Mouse (Mus musculus) natural killer cell, adult 2 months (primary cell): ENCODE results near the gene Slc11a1.

ENCODE experiments used
- DNase-seq, 2 experiments: peaks; one replicate each; pipeline ENCODE4 v3.0.0; 2022; ENCODE audit warnings: low spot score in 2 of 2

Slc11a1 gene

DNA sequence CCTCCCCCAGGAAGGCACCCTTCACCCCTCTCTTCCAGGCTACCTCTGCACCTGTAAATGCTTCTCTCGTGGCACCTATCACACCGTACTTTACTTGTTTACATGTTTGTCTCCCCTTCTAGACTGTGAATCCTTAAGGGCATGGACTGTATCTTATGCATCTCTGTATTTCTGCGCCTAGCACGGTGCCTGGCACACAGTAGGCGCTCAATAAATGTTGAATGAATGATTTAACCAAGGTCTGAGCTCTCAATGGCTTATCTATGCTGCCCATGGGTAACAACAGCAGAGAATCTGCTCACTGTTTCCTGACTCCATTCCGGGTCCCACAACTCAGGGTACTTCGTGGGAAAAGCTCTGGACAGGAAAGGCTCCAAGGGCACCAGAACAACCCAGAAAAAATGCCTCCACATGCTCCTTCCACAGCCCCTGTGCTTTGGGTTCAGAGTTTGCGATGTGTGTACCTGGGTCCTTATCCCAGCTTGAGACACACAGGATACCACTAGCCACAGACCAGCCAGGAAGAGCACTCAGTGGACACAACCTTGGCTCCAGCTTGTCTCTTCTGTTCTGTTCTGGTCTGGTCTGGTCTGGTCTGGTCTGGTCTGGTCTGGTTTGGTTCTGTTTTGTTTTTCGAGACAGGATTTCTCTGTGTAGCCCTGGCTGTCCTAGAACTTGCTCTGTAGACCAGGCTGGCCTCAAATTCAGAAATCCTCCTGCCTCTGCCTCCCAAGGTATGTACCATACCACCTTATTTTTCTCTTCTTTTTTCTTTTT is 21.4 kb upstream of the Slc11a1 start:
- DNase-seq = no peak

DNA sequence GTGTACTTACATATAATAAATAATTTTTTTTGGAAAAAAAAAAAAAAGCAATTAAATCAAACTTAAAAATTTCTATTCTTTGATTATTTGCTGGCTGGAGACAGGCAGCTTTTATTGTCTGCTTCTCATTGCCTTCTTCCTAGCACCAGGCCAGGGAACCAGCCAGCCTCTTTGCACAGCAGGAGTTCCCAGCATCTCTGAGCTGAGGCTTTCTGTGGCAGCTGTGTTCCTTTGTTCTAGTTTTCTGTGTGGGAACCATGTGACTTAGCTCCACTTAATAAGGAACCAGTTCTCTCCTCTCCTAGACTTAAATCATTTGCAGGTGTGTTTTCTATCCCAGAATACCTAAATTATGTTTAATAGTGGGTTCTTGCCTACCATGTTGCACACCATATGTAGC is 17.5 kb upstream of the Slc11a1 start:
- DNase-seq = no peak

DNA sequence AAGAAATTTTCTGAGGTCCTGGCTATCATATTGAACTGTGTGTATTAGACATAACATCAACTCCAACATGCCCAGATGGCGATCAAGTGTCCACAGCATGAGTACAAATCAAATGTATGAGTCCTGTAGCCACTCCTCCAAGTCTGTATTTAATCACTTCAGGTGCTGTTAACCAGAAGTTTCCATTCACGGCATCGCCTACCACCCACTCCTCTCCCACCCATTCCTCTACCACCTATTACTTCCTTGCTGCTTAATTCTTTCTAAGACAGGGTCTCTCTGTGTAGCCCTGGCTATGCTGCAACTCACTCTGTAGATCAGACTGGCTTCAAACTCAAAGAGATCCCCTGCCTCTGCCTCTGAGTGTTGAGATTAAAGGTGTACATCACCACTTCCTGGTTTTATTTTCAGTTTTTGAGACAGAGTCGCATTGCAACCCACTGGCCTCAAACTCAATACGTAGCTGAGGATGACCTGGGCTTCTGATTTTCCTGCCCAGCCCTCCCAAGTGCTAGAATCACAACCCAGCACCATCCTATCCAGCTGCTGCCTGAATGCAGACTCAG is 15.0 kb upstream of the Slc11a1 start:
- DNase-seq = no peak

DNA sequence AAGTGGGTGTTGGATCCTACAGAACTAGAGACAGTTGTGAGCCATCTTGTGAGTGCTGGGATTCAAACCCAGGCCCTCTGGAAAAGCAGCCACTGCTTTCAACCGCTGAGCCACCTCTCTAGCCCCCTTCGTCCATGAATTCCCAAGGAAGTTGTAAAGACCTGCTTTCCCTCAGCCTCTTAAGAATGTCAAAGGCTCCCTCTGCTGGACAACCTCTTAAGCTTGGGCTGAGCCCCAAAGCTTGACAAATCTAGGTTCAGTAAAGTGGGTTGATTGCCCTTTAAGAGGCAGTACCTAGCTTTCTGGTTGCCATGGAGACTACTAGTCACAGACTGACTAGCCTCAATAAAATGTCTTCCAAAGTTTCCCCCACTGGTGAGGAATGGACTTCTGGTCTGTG is 13.2 kb upstream of the Slc11a1 start, which contains the start of gene Catip:
Gene Catip, plus strand, starts transcription at position 297 of the 400 bp plus-strand sequence.
- peak; percentile 35 to 45 for DNase-seq

DNA sequence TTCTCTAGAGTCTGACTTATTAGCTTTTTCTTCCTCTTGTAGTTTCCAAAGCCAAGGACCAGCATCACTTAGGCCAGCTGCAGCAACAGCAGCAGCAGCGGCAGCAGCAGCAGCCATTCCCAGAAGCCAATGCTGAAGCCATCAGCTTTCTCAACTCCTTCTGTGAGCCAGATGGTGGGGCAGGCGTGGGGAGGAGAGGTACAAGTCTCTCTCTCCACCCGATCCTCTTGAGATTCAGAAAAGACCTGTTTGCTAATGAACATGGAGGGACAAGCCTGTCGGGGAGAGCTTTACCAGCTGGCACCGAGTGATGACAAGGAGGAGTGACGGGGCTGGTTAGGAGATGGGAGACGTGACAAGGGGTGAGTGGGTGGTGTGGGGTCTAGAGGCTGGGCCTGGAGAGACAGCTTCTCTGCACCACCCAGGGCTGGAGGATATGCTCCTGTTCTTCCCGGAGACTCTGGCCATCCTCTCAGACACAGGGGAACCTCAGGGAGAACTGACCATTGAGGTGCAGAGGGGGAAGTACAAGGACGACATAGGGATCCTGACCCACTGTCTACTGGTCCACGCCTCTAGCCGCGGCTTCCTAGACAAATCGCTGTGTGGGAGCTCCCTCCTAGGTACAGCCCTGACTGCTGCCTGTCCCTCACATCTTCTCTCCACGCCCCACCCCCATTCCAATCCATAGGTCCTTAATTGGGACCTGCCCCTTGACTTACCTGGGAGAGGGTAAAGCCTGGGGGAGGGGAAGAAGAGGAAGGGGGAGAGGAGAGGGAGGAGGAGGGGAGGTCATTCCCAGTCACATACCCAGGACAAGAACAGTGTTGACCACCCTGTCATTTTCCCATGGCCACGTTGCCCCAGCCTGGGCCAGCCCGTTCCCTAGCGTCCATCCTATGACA is 12.4 kb upstream of the Slc11a1 start:
- DNase-seq = no peak

DNA sequence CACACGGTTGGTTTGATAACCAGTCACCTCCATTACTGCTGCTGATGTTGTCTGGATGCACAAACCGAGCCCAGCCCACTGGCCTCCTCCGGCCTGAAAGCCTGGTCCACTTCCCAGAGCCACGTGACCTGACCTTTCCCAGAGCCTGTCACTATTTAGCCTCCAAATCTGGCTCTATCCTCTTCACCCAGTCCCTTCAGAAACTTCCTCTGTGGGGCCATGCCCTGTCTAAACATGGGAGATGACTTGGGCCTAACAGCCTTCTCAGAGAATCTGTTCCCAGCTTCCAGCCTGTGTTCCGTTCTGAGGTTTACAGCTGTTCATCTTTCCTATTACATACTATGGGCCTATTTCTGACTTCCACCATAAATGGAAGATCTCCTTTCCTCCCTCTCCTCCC is 11.6 kb upstream of the Slc11a1 start:
- no peak for DNase-seq

DNA sequence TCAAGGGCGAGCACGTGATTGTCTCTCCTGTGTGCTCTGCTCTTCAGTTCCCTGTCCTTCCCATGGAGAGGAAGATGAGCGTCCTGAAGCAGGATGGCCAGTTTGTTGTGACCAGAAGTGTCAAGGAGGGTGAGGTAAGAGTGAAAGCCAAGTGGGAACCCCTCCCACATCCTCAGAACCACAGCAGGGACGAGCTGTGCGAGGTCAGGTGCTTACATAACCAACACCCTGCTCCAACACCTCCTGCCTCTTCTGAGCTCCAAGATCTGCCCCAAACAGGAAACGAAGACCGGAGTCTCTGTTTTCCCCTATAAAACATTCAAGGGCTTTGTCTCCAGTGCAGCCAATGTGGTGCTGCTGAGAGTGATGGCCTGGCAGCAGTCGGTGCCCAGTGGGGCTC is 10.7 kb upstream of the Slc11a1 start:
- no peak for DNase-seq

DNA sequence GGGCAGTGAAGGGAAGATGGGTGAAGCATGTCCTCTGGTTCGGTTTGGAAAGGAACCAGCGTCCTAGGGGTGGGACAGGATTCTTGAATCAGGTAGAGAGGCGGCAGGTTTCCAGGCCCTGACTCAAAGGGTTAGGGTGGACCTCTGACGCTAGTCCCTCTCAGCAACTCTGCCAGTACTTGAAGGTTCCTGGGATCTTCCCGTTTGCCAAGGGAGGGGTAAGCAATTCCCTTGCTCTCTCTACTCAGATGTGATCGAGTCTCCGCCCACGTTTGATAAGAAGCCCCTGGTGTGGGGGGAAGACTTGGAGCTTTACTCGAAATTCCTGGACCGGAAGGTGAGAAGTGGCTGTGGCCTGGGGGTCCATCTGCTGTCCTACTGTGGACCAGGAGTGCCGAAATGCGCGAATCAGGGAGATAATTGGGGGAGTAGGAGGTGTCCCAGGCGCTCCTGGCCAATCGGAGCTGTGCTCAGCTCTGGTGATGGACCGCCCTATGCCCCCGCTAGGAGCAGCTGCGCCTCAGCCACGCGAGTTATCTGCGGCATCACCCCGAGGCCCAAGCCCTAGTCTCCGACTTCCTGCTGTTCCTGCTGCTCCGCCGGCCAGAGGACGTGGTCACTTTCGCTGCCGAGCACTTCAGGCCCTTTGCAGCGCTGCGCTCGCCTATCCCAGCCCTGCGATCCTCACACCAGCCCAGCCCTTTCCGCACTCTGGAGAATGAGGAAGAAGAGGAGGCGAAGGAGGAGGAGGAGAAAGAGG is 6.9 kb upstream of the Slc11a1 start:
- peak in 1 of 2 experiments; percentile 28 for DNase-seq

DNA sequence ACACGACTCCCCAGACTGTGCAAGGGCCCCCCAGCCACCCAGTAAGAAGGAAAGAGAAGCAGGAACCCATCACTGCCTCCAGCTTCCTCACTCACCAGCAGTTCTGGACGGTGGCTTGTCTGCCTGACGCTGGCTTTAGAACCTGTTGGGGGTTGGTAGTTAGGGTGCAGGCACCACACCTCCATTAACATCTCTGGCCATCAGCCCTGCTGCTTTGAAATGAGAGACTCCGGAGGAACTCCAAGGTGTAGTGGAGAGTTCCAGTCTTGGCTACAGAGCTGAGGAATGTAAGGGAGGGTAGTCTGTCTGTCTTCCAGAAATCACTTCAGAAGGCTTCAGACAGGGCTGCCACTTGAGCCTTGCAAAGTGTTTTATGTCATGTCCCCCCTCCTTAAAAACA is 5.0 kb upstream of the Slc11a1 start:
- DNase-seq = no peak

DNA sequence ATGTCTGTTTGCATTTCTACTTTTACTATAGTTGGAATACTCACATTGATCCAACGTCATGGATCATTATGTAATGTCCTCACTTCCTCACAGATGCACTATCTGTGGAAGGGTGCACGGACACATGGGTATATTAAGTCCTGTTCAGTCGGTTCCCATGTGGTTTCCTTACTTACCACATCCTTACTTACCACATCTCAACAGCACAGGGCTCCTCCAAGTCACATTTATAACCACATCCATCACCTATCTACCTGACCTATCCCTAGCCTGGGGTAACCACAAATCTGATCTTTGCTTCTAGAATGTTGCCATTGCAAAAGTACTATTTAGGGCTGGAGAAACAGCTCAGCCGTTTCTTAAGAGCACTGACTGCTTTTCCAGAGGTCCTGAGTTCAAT is 1.6 kb upstream of the Slc11a1 start:
- DNase-seq = no peak

DNA sequence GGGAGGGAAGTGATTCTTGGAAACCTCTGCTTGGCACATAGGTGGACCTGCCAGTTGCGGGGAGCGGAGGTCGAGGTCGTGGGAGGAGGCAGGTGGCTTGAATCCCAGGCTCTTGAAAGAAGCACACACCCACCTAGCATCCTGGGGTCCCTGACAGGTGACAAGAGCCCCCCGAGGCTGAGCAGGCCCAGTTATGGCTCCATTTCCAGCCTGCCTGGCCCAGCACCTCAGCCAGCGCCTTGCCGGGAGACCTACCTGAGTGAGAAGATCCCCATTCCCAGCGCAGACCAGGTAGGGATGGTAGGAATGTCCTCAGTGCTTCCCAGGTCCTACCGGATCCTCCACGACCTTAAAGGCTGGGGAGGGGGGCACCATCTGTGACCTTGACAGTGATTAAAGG is 566 bp downstream of the Slc11a1 start:
- no peak for DNase-seq

DNA sequence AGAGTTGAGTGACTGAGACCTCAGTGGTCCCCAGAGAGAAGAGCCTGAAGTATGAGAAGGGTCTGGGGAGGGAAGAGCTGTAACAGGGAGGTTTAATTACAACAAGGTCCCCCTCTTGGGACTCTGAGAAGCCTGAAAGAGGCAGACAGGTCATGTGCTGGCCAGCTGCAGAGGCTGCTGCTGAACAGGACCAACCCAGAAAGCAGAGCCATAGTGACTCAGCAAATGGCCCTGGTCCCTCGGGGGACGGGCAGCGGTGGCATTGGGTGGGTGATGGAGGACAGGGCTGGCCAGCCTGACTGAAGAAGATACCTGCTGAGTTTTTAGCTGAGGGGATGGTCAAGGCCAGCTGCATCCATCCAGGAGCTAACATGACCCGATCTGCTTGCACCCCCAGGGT is 1.4 kb downstream of the Slc11a1 start:
- no peak for DNase-seq

DNA sequence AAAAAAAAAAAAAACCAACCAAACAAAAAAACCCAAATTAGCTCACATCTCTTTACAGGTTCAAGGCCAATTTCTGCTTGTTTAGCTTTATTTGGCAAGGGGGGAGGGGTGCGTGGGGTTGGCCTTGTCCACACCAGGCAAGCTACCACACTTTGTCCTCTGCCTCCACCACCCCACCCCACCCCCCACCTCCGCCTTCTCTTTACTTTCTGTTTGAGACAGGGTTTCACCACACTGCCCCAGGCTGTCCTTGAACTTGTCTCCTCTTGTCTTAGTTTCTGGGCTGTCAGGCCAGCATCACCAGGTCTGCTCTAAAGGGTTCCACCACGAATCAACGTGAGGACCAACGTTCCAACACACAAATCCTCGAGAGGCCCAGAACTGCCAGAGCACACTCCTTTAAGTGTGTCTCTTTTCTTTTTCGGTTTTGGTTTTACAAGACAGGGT is 4.1 kb downstream of the Slc11a1 start:
- no peak for DNase-seq

DNA sequence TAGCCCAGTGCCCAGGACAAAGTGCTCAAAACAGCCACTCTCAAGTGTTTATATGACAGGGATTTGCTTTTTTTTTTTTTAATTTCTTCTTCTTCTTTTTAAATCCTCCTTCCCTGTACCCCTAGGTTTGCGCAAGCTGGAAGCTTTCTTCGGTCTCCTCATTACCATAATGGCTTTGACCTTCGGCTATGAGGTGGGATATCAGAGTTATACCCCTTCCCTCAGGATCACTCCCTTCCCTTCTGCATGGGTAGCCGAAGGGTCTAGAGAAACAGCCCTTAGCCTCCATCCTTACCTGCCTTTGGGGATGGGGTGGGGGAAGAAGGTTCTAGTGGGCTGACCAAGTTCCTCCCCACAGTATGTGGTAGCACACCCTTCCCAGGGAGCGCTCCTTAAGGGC is 5.5 kb downstream of the Slc11a1 start:
- no peak for DNase-seq

DNA sequence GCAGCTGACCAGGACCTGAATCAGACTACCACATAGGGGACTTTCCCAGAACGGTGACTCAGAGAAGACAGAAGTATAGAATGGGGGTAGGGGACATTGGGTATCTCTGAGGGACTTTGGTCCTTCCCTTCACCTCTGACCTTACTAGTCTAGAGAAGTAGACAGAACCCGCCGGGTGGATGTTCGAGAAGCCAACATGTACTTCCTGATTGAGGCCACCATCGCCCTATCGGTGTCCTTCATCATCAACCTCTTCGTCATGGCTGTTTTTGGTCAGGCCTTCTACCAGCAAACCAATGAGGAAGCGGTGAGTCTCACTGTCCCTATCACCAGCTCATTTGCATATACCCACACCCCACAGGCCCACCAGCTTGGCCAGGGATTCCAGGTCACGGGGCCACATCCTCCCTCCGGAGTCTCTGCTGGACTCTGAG is 6.6 kb downstream of the Slc11a1 start:
- DNase-seq = peak; percentile 34 to 58

DNA sequence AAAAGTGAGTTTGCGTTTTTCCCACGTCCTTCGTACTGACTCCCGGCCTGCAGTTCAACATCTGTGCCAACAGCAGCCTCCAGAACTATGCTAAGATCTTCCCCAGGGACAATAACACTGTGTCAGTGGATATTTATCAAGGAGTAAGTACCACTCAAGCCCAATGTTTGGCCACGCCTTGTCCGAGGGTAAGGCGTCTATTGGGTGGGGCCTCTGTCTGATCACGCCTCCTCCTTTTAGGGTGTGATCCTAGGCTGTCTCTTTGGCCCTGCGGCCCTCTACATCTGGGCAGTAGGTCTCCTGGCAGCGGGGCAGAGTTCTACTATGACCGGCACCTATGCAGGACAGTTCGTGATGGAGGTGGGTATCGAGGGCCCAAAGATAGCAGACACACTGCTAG is 8.4 kb downstream of the Slc11a1 start:
- DNase-seq = no peak

DNA sequence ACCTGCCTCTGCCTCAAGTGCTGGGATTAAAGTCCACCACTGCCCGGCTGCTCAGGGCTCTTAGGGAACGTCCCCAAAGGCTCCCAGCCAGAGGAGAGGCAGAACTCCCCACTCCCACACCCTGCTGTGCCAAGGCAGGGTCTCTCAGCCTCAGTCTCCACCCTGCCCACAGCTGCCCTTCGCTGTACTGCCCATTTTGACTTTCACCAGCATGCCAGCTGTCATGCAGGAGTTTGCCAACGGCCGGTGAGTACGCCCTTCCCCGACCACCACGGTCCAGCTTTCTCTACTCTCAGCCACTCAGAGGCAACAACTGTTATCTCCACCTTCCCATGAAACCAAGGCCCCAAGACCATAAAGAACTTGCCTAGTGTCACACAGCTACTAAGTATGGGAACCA is 9.5 kb downstream of the Slc11a1 start:
- DNase-seq = no peak

DNA sequence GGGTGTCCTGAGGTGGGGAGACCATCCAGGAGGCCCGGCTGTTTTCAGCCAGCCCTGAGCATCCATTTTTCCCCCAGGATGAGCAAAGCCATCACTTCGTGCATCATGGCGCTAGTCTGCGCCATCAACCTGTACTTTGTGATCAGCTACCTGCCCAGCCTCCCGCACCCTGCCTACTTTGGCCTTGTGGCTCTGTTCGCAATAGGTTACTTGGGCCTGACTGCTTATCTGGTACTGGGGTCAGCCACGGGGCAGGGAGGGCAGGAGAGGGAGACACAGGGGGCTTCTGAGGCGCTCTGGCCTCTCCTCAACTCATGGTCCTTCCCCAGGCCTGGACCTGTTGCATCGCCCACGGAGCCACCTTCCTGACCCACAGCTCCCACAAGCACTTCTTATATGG is 10.1 kb downstream of the Slc11a1 start:
- no peak for DNase-seq

DNA sequence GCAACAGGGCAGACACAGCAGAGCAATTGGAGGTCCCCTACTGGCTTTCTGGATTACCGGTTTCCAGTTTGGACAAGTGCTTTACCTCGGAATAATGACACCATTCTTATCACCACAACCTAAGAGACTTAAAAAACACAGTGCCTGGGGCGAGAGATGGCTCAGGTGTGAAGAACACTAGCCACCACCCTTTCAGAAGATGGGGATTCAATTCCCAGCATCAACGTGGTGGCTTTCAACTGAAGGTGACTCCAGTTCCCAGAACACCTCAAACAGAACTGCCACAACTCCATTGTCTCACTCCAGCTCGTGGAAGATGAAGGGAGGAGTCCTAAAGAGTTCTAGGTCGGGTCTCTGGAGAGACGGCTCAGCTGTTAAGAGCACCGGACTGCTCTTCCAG is 10.5 kb downstream of the Slc11a1 start:
- DNase-seq = no peak

DNA sequence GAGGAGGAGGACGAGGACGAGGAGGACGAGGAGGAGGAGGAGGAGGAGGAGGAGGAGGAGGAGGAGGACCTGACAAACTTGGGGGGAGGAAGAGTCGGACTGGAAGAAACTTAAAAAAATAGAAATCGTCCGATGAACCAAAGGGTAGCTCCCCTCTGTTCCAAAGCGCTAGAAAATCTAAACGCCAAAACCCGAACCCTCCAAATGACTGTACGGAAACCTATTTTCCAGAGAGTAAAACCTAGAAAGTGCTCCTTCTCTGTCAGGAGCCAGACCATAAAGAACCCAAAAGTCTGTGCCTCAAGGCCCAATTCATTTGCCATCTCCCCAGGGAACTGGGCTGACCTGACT is 11.3 kb downstream of the Slc11a1 start:
- no peak for DNase-seq

DNA sequence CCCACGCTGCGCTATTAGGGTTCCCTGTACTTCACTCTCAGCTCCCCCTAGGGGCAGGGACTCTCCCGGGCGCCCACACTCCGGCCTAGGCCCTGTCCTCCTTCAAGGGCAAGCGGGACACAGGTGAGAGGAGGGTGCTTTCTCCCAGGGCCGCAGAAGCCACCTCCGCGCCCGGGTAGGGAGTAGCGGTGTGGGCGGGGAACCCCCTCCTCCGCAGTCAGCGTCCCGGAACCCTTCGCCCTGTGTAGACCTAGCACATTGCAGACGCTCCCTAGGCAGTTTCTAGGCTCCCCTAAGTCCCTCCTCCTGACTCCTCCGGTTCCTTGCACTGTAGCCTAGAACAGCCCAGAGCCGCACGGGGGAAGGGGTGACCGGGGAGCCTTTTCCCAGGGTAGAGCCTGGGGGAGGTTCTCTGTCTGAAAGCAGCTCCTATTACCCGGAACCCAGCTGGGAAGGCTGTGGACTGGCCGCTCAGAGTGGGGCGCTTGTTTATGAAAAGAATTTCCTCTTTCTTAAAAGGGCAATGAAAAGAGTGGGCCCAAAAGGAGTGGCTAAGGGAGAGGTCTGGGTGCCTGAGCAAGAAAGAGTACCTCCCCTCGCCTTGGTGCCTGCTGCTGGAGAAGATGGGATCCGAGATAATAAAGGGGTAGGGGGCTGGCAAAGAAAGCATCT is 11.9 kb downstream of the Slc11a1 start:
- peak; percentile 96 for DNase-seq
